Mouse (Mus musculus) liver, embryonic 15.5 days (tissue): ENCODE measurements around the gene Ankrd22. TPM values are rescaled to one million over a fixed set of nuclear protein-coding genes. Genes with fewer than 3 reads are reported as not detected.

Source experiments
- ATAC-seq: fragments of 200-750 bp; cut with Nextera tagmentation; 2 replicates; pipeline ENCODE4 v1.8.0; 2017; ENCODE audit warnings: moderate number of reproducible peaks, mild to moderate bottlenecking, moderate library complexity; ENCODE audit not compliant: insufficient read depth
- H3K27ac ChIP-seq: fragments of 300-500 bp; sonication (generic); replicated peaks from 2 replicates; pipeline ENCODE4 v1.5.1; 2015; ENCODE audit warnings: mild to moderate bottlenecking, inconsistent platforms
- H3K27me3 ChIP-seq: fragments of 300-500 bp; sonication (generic); 2 replicates; pipeline ENCODE4 v1.6.1; 2015; ENCODE audit warnings: mild to moderate bottlenecking, inconsistent platforms
- H3K36me3 ChIP-seq: fragments of 300-500 bp; sonication (generic); replicated peaks from 2 replicates; pipeline ENCODE4 v1.6.1; 2015; ENCODE audit warnings: moderate library complexity, mild to moderate bottlenecking, inconsistent platforms
- H3K4me1 ChIP-seq: fragments of 300-500 bp; sonication (generic); replicated peaks from 2 replicates; pipeline ENCODE4 v1.6.1; 2015; ENCODE audit warnings: inconsistent platforms
- H3K4me2 ChIP-seq: fragments of 300-500 bp; sonication (generic); 2 replicates; pipeline ENCODE4 v1.6.1; 2015; ENCODE audit warnings: moderate library complexity, mild to moderate bottlenecking, inconsistent platforms
- H3K4me3 ChIP-seq: fragments of 300-500 bp; sonication (generic); replicated peaks from 2 replicates; pipeline ENCODE4 v1.5.1; 2015; ENCODE audit warnings: mild to moderate bottlenecking, inconsistent platforms
- H3K9ac ChIP-seq: fragments of 300-500 bp; sonication (generic); 2 replicates; pipeline ENCODE4 v1.6.1; 2015; ENCODE audit warnings: moderate library complexity, mild to moderate bottlenecking, inconsistent platforms
- H3K9me3 ChIP-seq: fragments of 300-500 bp; sonication (generic); replicated peaks from 2 replicates; pipeline ENCODE4 v1.6.1; 2016; ENCODE audit warnings: inconsistent platforms
- WGBS: fragments of 180-500 bp; shearing (Covaris S2); methylation state at CpG from one replicate; pipeline ENCODE4 v1.1.7; 2015; ENCODE audit warnings: mixed read lengths; ENCODE audit not compliant: insufficient replicate concordance; 5-methylcytosine and 5-hydroxymethylcytosine counted together
- polyA plus RNA-seq: library from polyadenylated mRNA; unstranded; fragments of >200 nt; fragmentation: Nextera tagmentation; extraction: Ambion mirVana; gene quantifications from 2 replicates; pipeline ENCODE4 v1.2.1, GENCODE M21; 2015

The Ankrd22 gene
- polyA plus RNA-seq, 1 experiment from 2014 or later: 0.50 TPM

DNA sequence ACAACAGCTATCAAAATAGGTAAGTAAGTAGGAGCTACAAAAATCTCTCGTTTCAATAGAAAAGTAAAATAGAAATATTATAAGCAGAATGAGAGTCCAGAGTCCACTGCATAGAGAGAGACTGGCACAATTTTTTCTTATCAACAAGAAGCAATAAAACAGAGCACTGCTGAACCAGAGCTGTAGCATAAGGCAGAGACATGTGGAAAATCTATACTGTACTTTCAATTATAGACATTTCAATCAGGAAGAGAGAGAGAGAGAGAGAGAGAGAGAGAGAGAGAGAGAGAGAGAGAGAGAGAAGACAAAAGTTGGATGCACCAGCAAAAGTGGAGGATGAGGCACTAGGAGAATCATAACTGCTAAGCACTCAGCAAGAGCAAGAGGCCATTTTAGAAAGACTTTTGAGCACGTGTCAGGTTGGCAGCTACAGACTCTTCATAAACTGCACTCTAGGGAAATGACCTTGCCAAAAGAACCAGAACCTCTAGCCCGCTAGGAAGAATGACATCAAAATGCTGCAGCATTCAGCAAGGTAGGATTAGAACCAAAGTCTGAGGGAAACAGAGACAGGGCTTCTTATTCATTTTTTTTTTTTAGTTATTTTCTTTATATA, 26.3 kb downstream of the Ankrd22 start:
- ATAC-seq: no peak
- WGBS: 51% methylated on average over 3 of the region's 3 CpGs
- H3K4me1 ChIP-seq: no peaks in the 10 kb centered on the region
- H3K36me3 ChIP-seq: no peaks in the 10 kb centered on the region
- no peak overlapping the region for H3K4me2 ChIP-seq
- no peaks in the 10 kb centered on the region for H3K9me3 ChIP-seq
- no peaks in the 10 kb centered on the region for H3K27me3 ChIP-seq
- H3K4me3 ChIP-seq: no peak overlapping the region
- no peak overlapping the region for H3K9ac ChIP-seq
- no peak overlapping the region for H3K27ac ChIP-seq

DNA sequence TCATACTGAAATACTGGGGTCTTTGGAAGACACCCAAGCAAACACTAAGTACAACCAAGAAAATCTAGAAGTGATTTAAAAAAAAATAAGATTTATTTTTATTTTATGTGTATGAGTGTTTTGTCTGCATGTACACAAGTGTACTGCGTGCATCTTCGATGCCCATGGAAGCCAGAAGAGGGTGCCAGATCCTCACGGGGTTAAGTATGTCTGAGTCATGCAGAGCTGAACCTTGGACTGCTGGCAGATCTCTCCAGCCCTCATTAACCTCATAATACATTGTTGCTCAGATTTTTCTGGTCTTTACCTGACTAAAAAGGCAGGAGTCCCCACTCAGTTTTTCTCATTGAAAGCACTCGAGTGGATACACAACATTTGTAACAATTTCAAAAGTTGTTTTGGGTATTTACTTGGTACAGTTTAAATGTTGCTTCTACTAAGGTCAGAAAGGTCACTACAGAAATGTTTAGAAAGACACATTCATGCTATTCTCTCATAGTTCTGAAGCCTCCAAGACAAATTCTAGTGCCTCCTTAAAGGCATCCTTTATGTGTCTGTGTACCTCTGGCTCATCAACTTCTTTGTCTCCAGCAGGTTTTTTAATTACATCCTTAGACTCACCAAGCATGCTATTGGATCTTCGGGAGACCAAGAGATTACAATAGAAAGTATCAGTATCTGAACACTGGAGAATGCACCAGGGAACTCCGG, 27.0 kb downstream of the Ankrd22 start:
- Histone ChIP-seq H3K27me3 (no peaks in the 10 kb centered on the region), H3K4me1 (no peaks in the 10 kb centered on the region), H3K36me3 (no peaks in the 10 kb centered on the region), H3K27ac (no peak overlapping the region), H3K4me2 (no peak overlapping the region), H3K9me3 (no peaks in the 10 kb centered on the region), H3K9ac (no peak overlapping the region), H3K4me3 (no peak overlapping the region)
- ATAC-seq: no peak
- WGBS: 60% methylated on average over 6 of the region's 6 CpGs

DNA sequence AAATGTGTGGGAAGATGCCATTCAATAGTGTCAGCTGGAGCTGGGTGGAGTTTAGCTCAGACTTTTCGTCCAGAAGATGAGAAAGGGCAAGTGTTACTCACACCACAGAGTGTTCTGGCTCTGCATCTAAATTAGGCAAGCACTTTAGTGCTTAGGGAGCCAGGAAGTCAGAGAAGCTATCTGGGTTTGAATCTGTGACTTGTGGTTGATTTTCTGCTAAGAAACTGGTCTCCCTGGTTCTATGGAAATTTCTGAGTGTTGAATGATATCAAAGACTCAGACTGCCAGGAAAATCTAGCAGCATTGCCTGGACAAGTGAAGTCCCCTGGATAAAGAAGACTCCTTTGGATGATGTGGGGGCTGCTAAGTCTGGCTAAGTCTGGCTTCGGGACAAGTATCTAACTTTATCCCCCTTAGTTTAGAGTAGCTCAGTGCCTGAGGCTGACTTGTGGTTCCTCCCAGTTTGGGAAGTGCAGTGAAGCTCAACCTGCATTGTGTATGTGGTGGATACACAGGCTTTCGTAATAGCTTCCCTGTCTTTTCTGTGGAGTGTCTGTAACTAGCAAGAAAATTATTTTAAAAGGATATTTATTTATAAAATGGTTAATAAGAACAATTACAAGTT, 45.6 kb downstream of the Ankrd22 start:
- no peak overlapping the region for H3K27ac ChIP-seq
- H3K36me3 ChIP-seq: no peaks in the 10 kb centered on the region
- H3K9ac ChIP-seq: no peak overlapping the region
- H3K27me3 ChIP-seq: no peaks in the 10 kb centered on the region
- H3K4me1 ChIP-seq: no peaks in the 10 kb centered on the region
- H3K4me3 ChIP-seq: no peak overlapping the region
- H3K4me2 ChIP-seq: no peak overlapping the region
- 27% methylated on average over 3 of the region's 3 CpGs for WGBS
- no peak for ATAC-seq
- H3K9me3 ChIP-seq: no peaks in the 10 kb centered on the region

DNA sequence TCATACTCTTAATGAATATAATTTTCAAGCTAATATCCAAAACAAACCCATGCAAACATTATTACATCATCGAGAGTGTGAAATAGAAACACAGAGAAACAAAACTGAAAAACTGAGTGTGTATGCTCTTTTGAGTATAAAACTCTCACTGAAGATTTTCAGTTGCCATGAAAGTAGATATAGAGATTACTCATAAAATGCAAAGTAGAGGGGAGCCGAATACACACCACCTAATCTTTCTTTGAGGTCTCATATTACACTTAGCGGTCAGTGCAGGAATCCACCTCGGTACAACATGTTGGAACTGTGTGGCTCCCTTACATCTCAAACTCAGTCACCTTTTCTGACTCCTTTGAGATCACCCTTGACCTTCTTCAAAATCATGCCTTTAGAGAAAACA, 46.2 kb downstream of the Ankrd22 start:
- 60% methylated on average over 4 of the region's 4 CpGs for WGBS
- no peaks in the 10 kb centered on the region for H3K4me1 ChIP-seq

DNA sequence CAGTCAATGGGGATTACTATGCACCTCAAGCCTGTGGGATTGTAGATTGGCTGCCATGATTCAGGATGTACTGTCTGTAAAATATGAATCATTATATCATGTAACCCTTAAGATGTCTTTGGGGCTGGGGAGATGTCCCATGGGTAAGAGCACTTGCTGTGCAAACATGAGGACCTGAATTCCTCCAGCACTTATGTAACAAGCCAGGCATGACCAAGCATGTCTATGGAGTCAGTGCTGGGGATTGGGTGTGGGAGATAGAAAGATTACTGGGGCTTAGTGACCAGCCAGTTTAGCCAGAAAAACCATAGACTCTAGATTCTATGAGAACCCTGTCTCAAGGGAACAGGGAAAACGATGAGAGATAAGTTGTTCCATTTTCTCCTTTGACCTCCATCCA, 46.8 kb downstream of the Ankrd22 start:
- H3K9me3 ChIP-seq: no peaks in the 10 kb centered on the region
- no peak overlapping the region for H3K4me2 ChIP-seq
- no peaks in the 10 kb centered on the region for H3K36me3 ChIP-seq
- H3K4me1 ChIP-seq: no peaks in the 10 kb centered on the region
- H3K27me3 ChIP-seq: no peaks in the 10 kb centered on the region
- H3K27ac ChIP-seq: no peak overlapping the region
- ATAC-seq: no peak
- H3K4me3 ChIP-seq: no peak overlapping the region
- 29% methylated on average over 1 of the region's 1 CpGs for WGBS
- H3K9ac ChIP-seq: no peak overlapping the region

More for the DNA sequence above, 46.2 kb downstream of the Ankrd22 start:
- no peak overlapping the region for H3K27ac ChIP-seq
- no peaks in the 10 kb centered on the region for H3K36me3 ChIP-seq
- H3K4me2 ChIP-seq: no peak overlapping the region
- no peak overlapping the region for H3K4me3 ChIP-seq
- ATAC-seq: no peak
- no peaks in the 10 kb centered on the region for H3K9me3 ChIP-seq
- H3K9ac ChIP-seq: no peak overlapping the region
- no peaks in the 10 kb centered on the region for H3K27me3 ChIP-seq

DNA sequence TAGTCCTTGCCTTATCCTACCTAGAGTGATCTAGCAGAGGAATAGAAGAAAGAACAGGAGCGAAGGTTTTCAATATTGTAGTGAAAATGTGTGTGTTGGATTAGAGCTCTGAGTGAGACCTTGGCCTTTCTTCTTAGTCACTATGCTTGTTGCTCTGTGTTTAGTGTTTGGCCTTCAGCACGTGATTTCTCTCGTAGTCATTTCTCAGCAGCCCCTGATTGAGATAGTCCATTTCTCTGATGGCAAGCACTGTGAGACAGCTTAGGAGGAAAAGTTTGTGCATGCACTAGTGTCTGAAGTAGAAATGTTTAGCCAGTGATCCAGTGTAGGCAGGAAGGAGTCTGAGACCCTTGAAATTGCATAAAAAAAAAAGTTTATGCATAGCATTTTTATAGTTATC, 61.0 kb downstream of the Ankrd22 start:
- no peak overlapping the region for H3K9ac ChIP-seq
- H3K27ac ChIP-seq: no peak overlapping the region
- ATAC-seq: no peak
- no peaks in the 10 kb centered on the region for H3K36me3 ChIP-seq
- H3K4me3 ChIP-seq: no peak overlapping the region
- no peak overlapping the region for H3K4me2 ChIP-seq
- WGBS: 63% methylated on average over 3 of the region's 3 CpGs
- no peaks in the 10 kb centered on the region for H3K9me3 ChIP-seq
- no peaks in the 10 kb centered on the region for H3K4me1 ChIP-seq
- H3K27me3 ChIP-seq: no peaks in the 10 kb centered on the region

DNA sequence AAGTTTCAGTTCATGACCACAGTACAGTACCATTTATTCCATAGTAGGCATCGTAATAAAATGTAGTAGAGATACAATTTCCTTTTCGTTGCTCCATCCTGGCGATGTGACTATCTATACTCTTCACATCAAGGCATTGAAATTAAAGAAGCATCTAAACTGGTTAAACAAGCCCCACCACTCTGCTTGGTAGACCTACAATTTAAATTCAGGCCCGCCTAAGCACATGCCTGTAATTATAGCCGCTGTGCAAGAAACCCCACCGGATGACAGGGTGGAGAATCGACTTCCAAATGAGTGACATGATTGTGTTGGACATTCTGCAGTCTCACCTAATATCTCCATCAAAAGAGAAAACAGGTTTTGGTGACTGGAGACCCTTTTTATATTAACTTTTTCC, 64.0 kb downstream of the Ankrd22 start:
- no peak overlapping the region for H3K4me2 ChIP-seq
- no peak overlapping the region for H3K27ac ChIP-seq
- no peaks in the 10 kb centered on the region for H3K36me3 ChIP-seq
- H3K9ac ChIP-seq: no peak overlapping the region
- no peaks in the 10 kb centered on the region for H3K9me3 ChIP-seq
- ATAC-seq: no peak
- WGBS: 70% methylated on average over 7 of the region's 7 CpGs
- H3K27me3 ChIP-seq: no peaks in the 10 kb centered on the region
- no peak overlapping the region for H3K4me3 ChIP-seq
- H3K4me1 ChIP-seq: no peaks in the 10 kb centered on the region

DNA sequence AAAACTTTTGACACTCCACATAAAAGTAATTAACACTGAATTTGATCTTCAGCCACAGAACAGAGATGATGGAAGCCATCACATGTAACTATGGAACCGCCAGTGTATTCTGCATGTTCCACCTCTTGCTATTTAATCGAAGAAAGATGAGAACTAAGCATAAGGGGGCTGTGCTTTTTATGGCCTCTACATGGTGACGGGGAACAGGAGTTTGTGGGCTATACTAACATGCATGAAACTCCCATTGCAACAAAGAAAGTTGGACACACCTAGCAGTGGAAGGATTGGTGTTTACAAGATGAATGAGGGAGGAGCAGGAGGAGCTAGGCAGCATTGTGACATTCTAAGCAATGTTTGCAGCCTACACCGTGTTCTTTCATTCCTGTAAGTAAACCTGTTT, 65.2 kb downstream of the Ankrd22 start, which contains the start of gene Lipm:
Gene Lipm (plus strand): TSS at position 301 of the 400 bp plus-strand sequence.
- H3K9ac ChIP-seq: no peak within 1 kb of the TSS
- H3K36me3 ChIP-seq: no peaks in the 10 kb centered on the region
- no peak within 1 kb of the TSS for H3K4me2 ChIP-seq
- H3K4me3 ChIP-seq: no peak within 1 kb of the TSS
- no peaks in the 10 kb centered on the region for H3K9me3 ChIP-seq
- H3K4me1 ChIP-seq: no peaks in the 10 kb centered on the region
- H3K27me3 ChIP-seq: no peaks in the 10 kb centered on the region
- ATAC-seq: no peak
- 67% methylated on average over 4 of the region's 4 CpGs for WGBS
- H3K27ac ChIP-seq: no peak within 1 kb of the TSS

DNA sequence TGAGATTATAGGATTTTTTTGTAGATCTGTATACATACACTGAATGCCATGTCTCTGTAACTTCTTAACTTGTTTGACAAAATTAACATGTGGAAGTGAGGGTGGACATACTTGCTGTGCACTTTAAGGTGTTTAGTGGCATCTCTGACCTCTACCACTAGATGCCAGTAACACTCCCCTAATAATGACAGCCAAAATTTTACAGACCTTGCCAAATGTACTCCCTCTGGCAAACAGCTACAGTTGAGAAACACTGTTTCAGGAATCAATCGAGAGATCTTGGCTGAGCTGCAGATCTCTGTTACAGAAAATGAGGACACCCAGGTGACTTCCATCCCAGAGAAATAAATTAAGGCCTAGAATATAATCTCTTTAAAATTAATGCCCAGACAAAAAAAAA, 69.6 kb downstream of the Ankrd22 start:
- H3K4me1 ChIP-seq: no peaks in the 10 kb centered on the region
- 53% methylated on average over 1 of the region's 1 CpGs for WGBS
- no peaks in the 10 kb centered on the region for H3K36me3 ChIP-seq
- H3K27me3 ChIP-seq: no peaks in the 10 kb centered on the region
- H3K9me3 ChIP-seq: no peaks in the 10 kb centered on the region
- no peak overlapping the region for H3K4me3 ChIP-seq
- no peak overlapping the region for H3K4me2 ChIP-seq
- no peak for ATAC-seq
- no peak overlapping the region for H3K9ac ChIP-seq
- H3K27ac ChIP-seq: no peak overlapping the region

DNA sequence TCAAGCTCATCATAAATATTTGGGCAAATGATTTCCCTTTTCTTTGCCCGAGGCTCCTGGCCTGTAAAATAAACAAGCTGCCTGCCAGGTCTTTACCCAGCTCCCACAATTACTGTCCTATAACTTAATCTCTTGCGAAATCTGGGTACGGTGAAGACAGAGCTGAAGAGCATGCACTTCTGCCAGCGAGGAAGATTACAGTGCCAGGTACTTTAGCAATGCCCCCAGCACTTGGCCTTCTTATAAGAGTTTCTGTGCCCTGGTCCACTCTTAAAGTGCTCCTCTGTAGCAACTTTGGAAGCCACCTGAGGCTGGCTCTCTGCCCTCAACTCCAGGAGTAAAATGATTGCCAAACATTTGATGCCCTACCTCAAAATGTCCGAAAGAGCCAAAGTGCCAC, 70.5 kb downstream of the Ankrd22 start:
- WGBS: 56% methylated on average over 5 of the region's 5 CpGs
- no peak for ATAC-seq

DNA sequence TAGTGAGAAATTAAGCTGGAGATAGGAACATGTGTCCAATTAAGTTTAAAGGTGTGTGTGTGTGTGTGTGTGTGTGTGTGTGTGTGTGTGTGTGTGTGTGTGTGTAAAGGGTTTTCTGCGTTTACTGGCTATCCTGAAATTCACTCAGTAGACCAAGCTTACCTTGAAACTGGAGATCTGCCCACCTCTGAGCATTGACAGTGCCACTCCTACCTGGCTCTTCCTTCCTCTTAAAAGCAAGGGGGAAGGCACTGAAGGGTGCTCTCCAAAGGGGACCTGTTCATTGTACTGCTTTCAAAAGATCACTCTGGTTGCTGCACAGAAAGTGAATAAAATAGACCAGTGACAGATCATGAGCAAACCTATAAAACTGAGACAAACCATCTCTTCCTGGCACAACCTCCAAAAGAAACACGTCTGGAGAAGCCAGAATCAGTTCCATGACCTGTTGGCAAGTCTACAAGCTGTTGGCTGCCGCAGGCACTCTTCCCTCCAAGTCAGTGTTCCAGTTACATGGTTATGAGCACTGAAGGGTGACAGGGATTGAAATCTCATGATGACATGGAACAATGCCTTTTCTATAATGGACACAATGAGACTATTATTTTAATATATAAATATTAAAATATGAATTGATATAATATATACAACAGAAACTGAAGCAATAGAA, 76.7 kb downstream of the Ankrd22 start:
- Histone ChIP-seq H3K4me2 (no peak overlapping the region), H3K9me3 (no peaks in the 10 kb centered on the region), H3K27ac (no peak overlapping the region), H3K4me1 (no peaks in the 10 kb centered on the region), H3K9ac (no peak overlapping the region), H3K36me3 (no peaks in the 10 kb centered on the region), H3K27me3 (no peaks in the 10 kb centered on the region), H3K4me3 (no peak overlapping the region)
- 47% methylated on average over 3 of the region's 3 CpGs for WGBS
- no peak for ATAC-seq

More for the DNA sequence above, 70.5 kb downstream of the Ankrd22 start:
- H3K4me1 ChIP-seq: no peaks in the 10 kb centered on the region
- H3K9ac ChIP-seq: no peak overlapping the region
- H3K27ac ChIP-seq: no peak overlapping the region
- no peaks in the 10 kb centered on the region for H3K36me3 ChIP-seq
- no peaks in the 10 kb centered on the region for H3K9me3 ChIP-seq
- no peak overlapping the region for H3K4me3 ChIP-seq
- no peak overlapping the region for H3K4me2 ChIP-seq
- no peaks in the 10 kb centered on the region for H3K27me3 ChIP-seq
